Mouse (Mus musculus): ENCODE measurements around the gene Irf4.

Gene Irf4

DNA sequence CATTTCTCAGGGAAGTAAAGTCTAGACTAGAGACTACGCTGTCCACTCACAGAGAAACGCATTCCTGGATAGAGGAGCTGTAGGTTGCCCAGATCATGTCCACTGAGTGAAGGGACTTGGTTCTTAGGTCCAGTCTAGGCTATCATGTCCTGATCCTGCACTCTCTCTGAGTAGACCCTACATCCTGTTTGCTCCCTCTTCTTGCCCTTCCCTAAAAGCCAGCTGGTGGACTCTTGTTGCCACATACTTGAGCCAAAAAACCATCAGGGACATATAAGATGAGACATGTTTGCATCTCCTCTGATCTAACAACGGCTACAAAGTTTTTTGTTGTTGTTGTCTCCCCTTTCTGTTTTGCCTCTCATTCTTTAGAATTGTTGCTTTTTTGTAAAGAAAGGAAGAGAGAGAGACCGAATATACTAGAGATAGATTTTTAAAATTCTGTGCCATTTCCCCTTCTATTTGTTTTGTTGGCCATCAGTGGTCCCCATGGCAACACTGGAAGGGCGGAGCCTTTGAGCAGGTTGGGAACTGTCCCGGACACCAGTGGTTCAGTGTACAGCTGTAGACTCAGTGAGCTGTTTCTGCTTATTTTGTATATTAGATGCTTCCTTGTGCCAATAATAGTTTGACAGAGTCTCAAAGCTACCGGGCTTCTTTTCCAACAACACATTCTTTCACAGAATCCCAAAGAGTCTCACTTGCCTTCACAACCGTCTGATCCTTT, 15.2 kb downstream of the Irf4 start:
- no peak for DNase-seq

DNA sequence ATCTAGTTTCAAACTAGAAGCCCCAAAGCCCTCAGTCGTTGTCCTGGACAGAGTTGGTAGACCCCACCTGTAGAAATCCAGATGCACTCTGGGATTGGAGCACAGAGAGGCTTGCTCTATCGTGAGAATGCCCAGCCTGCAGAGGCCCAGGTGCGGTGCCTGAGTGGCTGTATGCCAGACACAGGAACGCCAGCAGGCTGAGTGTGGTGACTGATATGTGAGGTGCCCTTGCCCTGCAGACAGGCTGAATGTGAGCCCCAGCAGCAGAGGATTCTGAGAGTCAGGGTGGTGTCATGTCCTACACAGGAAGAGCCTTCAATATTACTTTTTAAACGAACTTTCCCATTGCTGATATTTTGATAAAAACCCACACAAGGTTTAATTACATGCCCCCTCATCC, 16.9 kb downstream of the Irf4 start:
- no peak for DNase-seq

DNA sequence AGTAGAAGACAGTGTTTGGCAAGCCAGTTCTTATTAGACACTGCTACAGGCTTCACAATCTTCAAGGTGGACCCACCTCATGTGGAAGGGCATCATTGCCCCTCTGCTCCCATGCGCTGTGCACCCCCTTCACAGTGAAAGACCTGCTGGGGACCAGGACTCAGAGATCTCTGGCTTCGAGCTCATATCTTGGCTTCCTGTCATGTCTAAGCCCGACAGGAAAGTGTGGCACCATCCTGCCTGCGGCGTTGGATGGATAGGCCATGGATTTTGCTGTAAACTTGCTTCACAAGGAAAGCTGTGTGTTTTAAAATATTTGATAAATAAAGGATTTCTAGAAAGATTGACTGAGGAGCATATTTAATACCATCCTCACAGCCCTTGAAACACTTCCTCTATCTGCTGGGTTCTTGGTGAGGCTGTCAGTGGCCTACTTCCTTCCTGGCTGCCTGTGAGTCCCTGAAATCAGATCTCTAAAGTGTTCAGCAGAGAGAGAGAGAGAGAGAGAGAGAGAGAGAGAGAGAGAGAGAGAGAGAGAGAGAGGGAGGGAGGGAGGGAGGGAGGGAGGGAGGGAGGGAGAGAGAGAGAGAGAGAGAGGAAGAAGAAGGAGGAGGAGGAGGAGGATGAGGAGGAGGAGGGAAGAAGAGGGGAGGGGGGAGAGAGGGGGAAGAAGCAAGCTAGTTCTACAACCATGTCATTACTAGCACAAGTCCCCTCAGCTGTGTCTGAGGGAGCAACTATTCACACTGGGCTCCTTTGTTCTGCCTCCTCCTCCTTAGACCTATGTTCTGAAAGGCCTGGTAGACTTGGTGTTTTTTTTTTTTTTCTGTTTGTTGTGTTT, 17.8 kb downstream of the Irf4 start:
- DNase-seq, result no peak

DNA sequence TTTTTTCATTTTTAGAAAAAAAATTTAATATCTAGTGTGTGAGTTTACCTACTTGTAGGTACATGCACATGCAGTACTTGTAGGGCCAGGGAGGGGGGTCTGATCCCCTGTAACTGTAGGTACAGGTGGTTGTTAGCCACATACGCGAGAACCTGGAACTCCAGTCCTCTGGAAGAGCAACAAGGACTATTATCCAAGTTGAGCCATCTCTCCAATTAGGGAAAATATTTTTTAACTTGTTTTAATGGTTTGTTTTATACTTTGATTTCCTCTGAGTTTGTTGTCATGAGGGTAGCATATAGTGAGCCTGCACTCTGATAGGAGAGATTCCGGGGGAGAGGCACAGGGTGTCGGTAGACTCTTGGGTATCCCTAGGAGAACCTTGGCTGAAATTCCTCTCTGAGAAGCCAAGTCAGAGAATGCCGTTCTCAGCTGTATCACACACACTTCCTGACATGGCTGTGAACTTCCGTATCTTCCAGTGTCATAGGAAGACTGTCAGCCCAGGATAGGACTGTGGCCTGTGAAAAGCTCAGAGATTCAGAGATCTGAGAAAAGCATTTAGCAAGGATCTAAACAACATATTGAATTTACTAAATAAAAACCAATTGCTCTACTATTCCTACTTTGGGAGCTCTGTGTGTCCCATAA, 18.6 kb downstream of the Irf4 start:
- DNase-seq, result no peak

- no peak for DNase-seq
These were observed 27.0 kb downstream of the Irf4 start for GRCm38 (mm10) chr13:30776021-30776420.

GRCm38 (mm10) chr13:30777678-30778179, 28.7 kb downstream of the Irf4 start:
- no peak for DNase-seq

DNA sequence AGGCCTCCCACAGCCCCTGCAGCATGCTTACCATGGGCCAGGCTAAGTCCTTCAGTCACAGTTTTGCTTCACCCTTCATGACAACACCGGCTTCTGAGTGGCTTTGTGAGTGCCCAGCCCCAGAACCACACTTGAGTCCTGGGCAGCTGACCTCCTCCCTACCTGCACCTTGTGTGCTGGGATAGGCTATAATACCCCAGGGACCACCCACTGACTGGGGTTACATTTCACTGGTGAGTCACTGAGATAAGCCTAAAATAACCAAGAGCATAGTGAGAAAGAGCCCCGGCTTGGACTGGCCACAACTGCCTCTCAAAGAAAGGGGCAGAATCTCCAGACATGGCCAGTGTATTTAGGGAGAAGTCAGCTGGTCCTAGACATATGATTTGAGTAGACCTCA, 32.9 kb downstream of the Irf4 start:
- no peak for DNase-seq

DNA sequence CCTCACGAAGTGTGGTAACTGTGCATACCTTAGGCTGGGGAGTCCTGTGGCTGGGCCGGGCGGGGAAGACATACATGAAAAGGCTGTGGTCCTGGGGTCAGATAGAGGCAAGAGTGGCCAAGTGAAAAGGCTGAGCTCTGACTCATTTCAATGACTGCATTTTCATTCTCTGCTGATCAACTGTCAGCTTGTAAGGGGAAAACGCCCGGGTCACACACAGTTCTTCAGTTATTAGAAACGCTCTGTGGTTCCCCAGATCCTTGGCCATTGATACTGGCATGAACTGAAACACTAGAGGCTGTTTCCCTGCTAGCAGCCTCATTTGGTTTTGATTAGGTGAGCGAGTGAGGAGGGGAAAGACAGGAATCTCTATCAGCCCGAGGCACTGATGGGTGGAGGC, 33.4 kb downstream of the Irf4 start:
- DNase-seq, result no peak

DNA sequence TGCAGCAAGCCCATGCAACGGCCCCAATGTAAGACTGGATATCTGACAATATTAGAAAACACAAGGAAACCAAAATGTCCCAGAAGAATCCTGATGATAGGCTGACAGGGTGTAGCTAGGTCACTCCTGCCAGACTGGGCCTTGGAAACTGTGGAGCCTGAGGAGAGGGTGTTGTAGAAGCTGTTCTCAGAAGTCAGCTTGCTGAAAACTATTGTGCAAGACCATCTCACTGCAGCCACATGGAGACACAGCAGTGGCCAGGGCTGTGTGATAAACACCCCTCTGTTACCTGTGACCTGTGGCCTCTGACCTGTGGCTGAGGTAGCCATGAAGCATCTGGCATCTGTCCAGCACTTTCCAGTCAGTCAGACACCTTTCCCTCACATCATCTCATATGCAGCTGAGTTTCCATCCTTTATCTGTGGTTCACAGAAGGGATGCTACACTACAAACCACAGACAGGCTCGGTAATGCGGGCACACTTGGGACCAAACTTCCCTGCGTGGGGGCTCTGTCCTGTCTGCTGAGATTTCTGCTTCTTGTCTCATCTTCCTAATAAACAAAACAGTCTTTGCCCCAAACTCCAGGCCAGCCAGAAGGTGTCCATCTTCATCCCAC, 36.5 kb downstream of the Irf4 start:
- DNase-seq, result no peak

GRCm38 (mm10) chr13:30786235-30787035, 37.4 kb downstream of the Irf4 start:
- no peak for DNase-seq

- DNase-seq, result no peak
These were observed 38.0 kb downstream of the Irf4 start for GRCm38 (mm10) chr13:30787036-30787320.

- no peak for DNase-seq
These were observed 38.5 kb downstream of the Irf4 start for GRCm38 (mm10) chr13:30787556-30787955.

- DNase-seq, result no peak
These were observed 38.9 kb downstream of the Irf4 start for GRCm38 (mm10) chr13:30787960-30788359.

DNA sequence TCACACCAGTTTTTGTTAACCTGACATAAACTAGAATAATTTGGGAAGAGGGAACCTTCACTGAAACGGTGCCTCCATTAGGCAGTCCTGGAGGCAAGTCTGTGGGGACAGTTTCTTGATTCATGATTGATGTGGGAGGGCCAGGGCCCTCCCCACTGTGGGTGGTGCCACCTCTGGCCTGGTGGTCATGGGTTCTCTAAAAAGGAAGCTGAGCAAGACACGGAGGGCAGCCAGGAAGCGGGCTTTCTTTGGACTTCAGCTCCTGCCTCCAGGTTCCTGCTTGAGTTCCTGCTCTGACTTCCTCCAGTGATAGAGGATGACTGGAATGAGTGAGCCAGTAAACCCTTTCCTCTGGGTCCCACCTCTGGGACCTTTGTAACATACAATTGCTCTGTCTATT, 39.4 kb downstream of the Irf4 start:
- no peak for DNase-seq

GRCm38 (mm10) chr13:30790016-30790415, 41.0 kb downstream of the Irf4 start:
- no peak for DNase-seq

- DNase-seq, result no peak
These were observed 43.3 kb downstream of the Irf4 start for GRCm38 (mm10) chr13:30792308-30792707.

GRCm38 (mm10) chr13:30792741-30793140, 43.7 kb downstream of the Irf4 start:
- no peak for DNase-seq

DNA sequence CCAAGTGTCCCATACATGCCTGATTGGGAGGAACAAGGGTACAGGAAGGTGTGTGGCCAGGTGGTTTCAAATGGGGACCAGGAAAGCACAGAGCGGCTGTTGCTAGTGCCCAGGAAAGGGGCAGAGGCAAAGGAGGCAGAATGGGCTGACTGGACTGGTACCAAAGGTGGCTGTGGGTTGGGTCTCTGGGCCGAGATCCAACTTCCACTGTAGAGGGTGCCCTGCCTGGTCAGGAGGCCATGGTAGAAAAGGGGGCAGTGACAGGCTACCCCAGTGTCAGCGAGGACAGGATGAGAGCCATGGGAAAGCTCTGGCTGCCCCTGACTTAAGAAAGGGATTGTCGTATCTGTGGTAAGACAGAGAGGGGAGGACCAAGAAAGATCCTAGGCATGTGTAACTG, 44.2 kb downstream of the Irf4 start:
- no peak for DNase-seq

- no peak for DNase-seq
These were observed 44.6 kb downstream of the Irf4 start for GRCm38 (mm10) chr13:30793616-30794015.

DNA sequence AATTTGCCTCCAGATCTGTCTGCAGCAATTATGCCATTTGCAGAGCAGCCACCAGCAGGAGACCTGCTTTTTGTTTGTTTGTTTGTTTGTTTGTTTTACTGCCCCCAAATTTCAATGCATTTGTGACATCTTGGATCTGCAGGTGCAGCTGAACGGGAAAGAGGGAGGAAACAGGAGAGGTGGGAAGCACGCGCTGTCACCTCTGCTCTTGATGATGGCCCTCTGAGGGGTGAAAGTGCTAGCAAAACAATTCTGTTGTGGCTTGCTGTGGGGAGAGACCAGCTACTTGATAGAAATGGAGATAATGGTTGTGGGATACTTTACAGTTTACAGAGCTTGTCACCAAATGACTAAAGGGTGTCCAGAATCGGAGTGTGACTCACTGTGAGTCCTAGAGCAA, 46.9 kb downstream of the Irf4 start:
- DNase-seq, result no peak

DNA sequence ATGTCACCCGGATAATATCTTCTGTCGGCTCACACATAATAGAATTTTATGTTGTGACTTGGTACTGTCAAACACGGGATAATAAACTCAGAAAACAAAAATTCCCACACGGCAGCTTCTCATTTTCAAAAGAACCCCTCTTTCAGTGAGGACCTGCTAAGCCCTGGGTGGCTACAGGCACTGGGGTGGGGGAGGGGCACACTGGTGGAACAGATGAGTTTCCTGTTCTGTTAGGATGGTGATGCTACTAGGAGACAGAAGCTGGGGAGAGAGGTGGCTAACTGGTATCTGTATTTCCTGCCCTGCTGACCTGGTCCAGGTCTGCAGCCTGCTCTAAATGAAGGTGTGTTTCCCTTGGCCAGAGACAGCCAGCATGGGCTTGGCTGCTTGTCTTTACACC, 52.9 kb downstream of the Irf4 start:
- no peak for DNase-seq

DNA sequence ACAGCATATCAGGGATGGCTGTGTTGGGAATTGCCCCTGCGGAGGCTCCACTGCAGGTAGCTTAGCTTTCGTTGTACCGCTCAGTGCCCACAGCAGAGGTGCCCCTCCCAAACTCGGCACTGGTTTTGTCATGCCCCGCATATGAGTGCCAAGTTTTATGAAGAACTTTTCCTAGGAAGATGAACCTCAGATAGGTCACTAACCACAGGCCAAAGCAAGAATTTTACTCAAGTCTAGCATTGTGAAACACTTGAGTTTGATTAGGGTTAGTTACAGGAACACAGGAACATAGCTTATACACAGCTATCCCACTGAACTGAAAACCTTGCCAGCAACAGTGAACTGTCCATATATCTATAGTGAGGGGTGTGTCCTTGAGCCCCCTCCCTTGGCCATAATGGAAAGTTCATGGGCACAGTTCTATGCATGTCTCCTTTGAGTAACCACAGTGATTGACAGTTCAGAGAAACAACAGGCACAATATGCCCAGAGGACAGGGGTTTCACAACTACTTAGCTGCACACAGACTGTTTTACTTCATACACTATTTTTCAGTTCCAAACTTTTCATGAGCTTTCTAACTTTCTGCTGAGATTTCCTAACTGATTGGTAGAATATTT, 53.4 kb downstream of the Irf4 start:
- no peak for DNase-seq

Measured in cerebellum, postnatal 36 days (tissue).